Mouse (Mus musculus): Measurements from ENCODE around the gene Pbx4. TPM values are rescaled to one million over a fixed set of nuclear protein-coding genes. Genes with fewer than 3 reads are reported as not detected.
A peak's percentile ranks its signal among the peaks of the same experiment; 100 is the strongest.

Gene Pbx4
- polyA plus RNA-seq, 1 experiment from 2014 or later: 7.7 TPM

- no peak for TF ChIP-seq CTCF (IDR thresholded peaks at IDR 0.05; ENCODE audit: low read depth)
- Histone ChIP-seq H3K36me3 (ENCODE audit: insufficient read depth, low read length) (no peaks in the 10 kb centered on the region), H3K4me3 (replicated peaks; ENCODE audit: low read depth, low read length) (peak overlapping the region; percentile 36), H3K27ac (no peak overlapping the region), H3K9me3 (replicated peaks; ENCODE audit: low read length) (no peaks in the 10 kb centered on the region), H3K27me3 (ENCODE audit: insufficient read depth, low read length) (peaks cover 71% of the 10 kb centered on the region), H3K9ac (ENCODE audit: low read depth, low read length) (no peak overlapping the region; the same call in 1 of the 2 replicates), H3K4me2 (ENCODE audit: low read length) (peak overlapping the region; percentile 54), H3K4me1 (replicated peaks; ENCODE audit: insufficient read depth, low read length) (peaks cover 13% of the 10 kb centered on the region; the same call in 1 of the 2 replicates)
- WGBS: 26% methylated on average over 72 of the region's 79 CpGs
- DNase-seq (ENCODE audit: low spot score) (no peak), ATAC-seq (replicated peaks; ENCODE audit: low FRiP score, low read depth) (no peak)
Observed at GRCm38 (mm10) chr8:69881261-69881865, 49.1 kb downstream of the Pbx4 start.

DNA sequence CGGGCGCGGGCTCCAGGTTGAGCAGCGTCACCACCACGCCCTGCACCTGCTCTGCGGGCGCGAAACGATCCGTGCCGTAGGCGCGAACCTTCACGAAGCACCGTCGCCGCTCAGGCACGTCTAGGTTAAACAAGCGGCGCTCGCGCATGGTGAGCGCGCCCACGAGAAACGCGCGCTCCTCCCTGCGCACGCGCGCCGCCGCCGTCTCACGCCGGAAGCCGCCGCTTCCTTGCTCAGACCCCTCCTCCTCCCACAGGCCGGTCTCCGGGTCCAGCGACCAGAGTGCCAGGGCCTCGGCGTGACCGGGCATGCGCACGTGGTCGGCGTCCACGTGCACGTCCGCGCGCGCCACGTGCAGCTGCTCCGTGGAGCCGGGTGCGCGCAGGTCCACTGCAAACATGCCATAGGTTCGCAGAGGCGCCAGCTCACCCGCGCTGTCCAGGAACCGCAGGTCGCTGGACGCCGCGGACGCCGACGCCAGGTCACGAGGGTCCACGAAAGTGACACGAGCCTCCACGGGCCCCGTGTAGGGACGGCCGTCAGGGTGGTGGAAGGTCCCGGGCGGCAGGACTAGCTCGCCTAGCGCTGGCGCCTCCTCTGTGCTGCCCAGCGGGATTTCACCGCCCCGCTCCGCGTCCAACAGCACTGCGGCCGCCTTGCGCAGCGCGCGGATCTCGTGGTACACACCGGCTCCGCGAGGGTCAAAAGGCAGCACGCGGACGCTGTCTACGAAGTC lies 49.9 kb downstream of the Pbx4 start:
- Histone ChIP-seq H3K9ac (ENCODE audit: low read depth, low read length) (no peak overlapping the region; the same call in 1 of the 2 replicates), H3K9me3 (replicated peaks; ENCODE audit: low read length) (no peaks in the 10 kb centered on the region), H3K4me1 (replicated peaks; ENCODE audit: insufficient read depth, low read length) (peaks cover 13% of the 10 kb centered on the region; the same call in 1 of the 2 replicates), H3K27ac (no peak overlapping the region), H3K4me3 (replicated peaks; ENCODE audit: low read depth, low read length) (peak overlapping the region; percentile 36), H3K27me3 (ENCODE audit: insufficient read depth, low read length) (peaks cover 79% of the 10 kb centered on the region), H3K36me3 (ENCODE audit: insufficient read depth, low read length) (no peaks in the 10 kb centered on the region), H3K4me2 (ENCODE audit: low read length) (peak overlapping the region; percentile 54)
- TF ChIP-seq CTCF (IDR thresholded peaks at IDR 0.05; ENCODE audit: low read depth): no peak
- peak; percentile 71 for DNase-seq (ENCODE audit: low spot score)
- peak; percentile 57 for ATAC-seq (replicated peaks; ENCODE audit: low FRiP score, low read depth)
- WGBS: 8% methylated on average over 101 of the region's 103 CpGs

DNA sequence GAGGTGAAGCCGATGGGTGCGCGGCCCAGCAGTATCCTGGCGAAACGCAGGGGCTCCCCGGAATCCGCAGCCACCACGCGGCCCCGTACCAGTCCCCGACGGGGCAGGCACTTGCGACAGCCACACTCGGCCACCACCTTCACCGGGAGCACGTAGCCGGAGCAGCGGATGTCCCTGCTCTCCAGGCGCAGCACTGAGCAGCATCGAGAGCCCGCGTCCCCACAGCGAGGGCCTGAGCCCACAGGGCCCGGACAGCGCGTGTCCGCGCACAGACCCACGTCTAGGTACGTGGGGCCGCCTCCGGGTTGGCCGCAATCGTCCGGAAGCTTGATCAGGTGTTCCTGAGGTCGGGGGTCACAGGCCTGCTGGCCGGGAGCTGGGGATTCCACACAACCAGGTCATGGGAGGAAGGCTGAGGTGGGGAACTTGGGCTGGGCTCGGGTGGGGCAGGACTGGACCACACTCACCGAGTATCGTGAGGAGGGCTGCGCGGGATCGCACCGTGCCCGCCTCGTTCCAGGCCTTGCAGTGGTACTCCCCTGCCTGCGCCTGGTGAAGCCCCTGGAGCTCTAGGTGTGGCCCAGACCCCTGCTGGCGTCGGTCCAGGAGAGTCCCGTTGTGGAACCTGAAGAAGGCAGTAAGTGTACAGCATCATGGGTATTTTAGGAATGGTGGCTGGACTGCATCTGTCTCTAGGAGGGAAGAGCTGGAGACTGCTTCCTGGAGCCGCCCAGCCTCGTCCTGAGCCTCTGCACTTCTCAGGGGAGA lies 50.7 kb downstream of the Pbx4 start:
- Histone ChIP-seq H3K9me3 (replicated peaks; ENCODE audit: low read length) (no peaks in the 10 kb centered on the region), H3K4me3 (replicated peaks; ENCODE audit: low read depth, low read length) (0 out of 2 replicates have a peak overlapping the region, but pooled peaks have one; percentile 36), H3K4me1 (replicated peaks; ENCODE audit: insufficient read depth, low read length) (peaks cover 14% of the 10 kb centered on the region; the same call in 1 of the 2 replicates), H3K4me2 (ENCODE audit: low read length) (no peak overlapping the region), H3K27me3 (ENCODE audit: insufficient read depth, low read length) (peaks cover 87% of the 10 kb centered on the region), H3K27ac (no peak overlapping the region), H3K9ac (ENCODE audit: low read depth, low read length) (no peak overlapping the region), H3K36me3 (ENCODE audit: insufficient read depth, low read length) (no peaks in the 10 kb centered on the region)
- ATAC-seq (replicated peaks; ENCODE audit: low FRiP score, low read depth) (no peak), DNase-seq (ENCODE audit: low spot score) (no peak)
- WGBS: 21% methylated on average over 52 of the region's 52 CpGs
- TF ChIP-seq CTCF (IDR thresholded peaks at IDR 0.05; ENCODE audit: low read depth): no peak

DNA sequence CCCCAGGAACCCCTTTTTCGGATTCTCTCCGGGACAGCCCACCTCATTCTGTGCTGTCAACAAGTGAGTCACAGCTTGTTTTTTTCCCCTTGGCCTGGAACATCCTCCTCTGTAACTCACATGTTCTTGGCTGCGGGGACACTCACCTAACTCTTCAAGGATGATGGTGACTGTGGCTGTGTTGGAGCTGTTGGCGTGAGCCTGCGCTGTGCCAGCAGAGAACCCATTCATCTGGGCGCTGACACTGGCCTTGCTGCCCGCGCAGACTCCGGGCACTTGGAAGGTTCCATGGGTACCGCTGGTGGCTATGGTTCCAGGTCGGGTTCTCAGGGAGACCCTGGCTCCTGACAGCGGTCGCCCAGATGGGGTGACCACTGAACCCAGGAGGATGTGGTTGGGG lies 51.9 kb downstream of the Pbx4 start:
- H3K27ac ChIP-seq: no peak overlapping the region
- no peak overlapping the region for H3K4me3 ChIP-seq (replicated peaks; ENCODE audit: low read depth, low read length)
- H3K36me3 ChIP-seq (ENCODE audit: insufficient read depth, low read length): no peaks in the 10 kb centered on the region
- no peak for DNase-seq (ENCODE audit: low spot score)
- H3K27me3 ChIP-seq (ENCODE audit: insufficient read depth, low read length): peaks cover 97% of the 10 kb centered on the region
- no peaks in the 10 kb centered on the region for H3K9me3 ChIP-seq (replicated peaks; ENCODE audit: low read length)
- 60% methylated on average over 13 of the region's 13 CpGs for WGBS
- H3K4me2 ChIP-seq (ENCODE audit: low read length): no peak overlapping the region
- no peak for ATAC-seq (replicated peaks; ENCODE audit: low FRiP score, low read depth)
- peaks cover 25% of the 10 kb centered on the region for H3K4me1 ChIP-seq (replicated peaks; ENCODE audit: insufficient read depth, low read length)
- no peak for TF ChIP-seq CTCF (IDR thresholded peaks at IDR 0.05; ENCODE audit: low read depth)
- H3K9ac ChIP-seq (ENCODE audit: low read depth, low read length): no peak overlapping the region

DNA sequence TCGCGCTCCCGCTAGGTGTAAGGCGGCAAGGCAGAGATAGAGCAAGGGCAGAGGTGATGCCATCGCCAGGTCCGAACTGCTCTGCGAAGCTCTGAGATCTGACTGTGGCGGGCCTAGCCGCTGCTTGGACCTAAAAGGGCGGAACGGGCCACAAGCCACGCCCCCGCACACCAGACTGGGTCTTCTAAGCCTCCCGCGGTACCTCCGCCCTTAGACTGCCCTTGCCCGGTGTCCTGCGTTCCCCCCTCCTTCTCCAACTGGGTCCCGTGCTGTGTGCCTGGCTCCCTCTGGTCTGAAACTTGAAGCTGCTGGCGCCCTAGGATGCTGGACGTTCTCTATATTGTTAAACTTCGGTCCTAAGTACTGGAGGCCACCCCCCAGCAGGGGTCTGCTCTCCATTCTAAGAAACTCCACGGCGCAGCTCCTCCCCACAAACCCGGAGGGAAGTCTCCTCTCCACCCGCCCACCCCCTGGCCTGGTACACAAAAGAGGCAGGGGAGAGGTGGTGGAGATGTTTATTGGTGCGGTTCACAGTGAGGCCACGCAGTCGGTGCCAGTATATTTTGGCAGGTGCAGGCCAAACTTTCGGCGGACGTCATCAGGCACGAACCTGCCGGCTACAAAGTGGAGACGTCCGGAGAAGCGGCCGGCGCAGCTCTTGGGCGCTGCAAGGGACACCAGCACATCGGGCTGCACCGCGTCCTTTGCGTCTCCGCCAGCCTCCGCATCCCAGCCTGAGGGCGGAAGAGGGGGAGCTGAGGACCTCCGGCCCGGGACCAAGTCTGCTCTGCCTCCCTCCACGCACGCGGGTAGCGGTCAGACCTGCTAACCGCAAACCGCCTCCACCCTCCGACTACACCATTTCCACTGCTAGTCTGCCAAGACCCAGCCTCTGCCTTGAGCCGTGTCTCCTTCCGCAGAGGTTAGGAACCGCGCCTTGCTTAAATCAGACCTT lies 55.3 kb downstream of the Pbx4 start, which contains the start of gene Cilp2:
Cilp2 (minus strand) TSS at position 399 of the 955 bp plus-strand sequence.
- WGBS: under 1% methylated on average over 60 of the region's 60 CpGs
- peak; percentile 26; the same call in 1 of the 2 replicates for ATAC-seq (replicated peaks; ENCODE audit: low FRiP score, low read depth)

More for the DNA sequence above, 55.3 kb downstream of the Pbx4 start, which contains the start of gene Cilp2:
- peak; percentile 46 for DNase-seq (ENCODE audit: low spot score)
- Histone ChIP-seq H3K4me2 (ENCODE audit: low read length) (peak within 1 kb of the TSS; percentile 54), H3K4me1 (replicated peaks; ENCODE audit: insufficient read depth, low read length) (peaks cover 16% of the 10 kb centered on the region), H3K9ac (ENCODE audit: low read depth, low read length) (peak within 1 kb of the TSS; percentile 35; the same call in 1 of the 2 replicates), H3K4me3 (replicated peaks; ENCODE audit: low read depth, low read length) (peak within 1 kb of the TSS; percentile 28), H3K27ac (no peak within 1 kb of the TSS), H3K9me3 (replicated peaks; ENCODE audit: low read length) (no peaks in the 10 kb centered on the region), H3K27me3 (ENCODE audit: insufficient read depth, low read length) (peaks cover 77% of the 10 kb centered on the region), H3K36me3 (ENCODE audit: insufficient read depth, low read length) (peaks cover 6% of the 10 kb centered on the region; the same call in 1 of the 2 replicates)
- TF ChIP-seq CTCF (IDR thresholded peaks at IDR 0.05; ENCODE audit: low read depth): no peak
